Mouse (Mus musculus) erythroblast, embryonic 14.5 days (primary cell): ENCODE data around the gene Col6a2.

Experiments
- GATA1 ChIP-seq: IDR thresholded peaks from 2 replicates; pipeline ENCODE4 v1.6.1; 2012; ENCODE audit warnings: low read length, inconsistent platforms, mixed read lengths
- TAL1 ChIP-seq: IDR thresholded peaks from 3 replicates; pipeline ENCODE4 v1.6.1; 2012; ENCODE audit warnings: low read length, inconsistent platforms, mixed read lengths

DNA sequence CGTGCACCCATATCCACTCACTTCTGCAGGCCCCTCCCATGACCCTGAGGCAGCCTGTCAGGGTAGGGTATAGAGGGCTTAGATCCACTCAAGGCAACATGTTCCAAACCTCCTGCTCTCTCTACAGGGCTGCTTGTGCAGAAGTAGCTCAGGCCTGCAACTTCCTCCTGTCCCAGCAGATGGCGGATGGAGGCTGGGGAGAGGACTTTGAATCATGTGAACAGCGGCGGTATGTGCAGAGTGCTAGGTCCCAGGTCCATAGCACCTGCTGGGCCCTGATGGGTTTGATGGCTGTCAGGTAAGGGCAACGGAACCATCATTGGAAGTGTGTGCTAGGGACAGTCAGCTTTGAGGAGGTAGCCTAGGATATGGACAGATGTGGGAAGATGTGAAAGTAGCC, 73.0 kb downstream of the Col6a2 start:
- TF ChIP-seq GATA1 (no peak), TAL1 (no peak)
